Mouse (Mus musculus) small intestine, adult 2 months (tissue): Measurements from ENCODE around the gene Enoph1.

ENCODE experiments used
- CTCF ChIP-seq: fragments of 200-500 bp; IDR thresholded peaks from 2 replicates; pipeline ENCODE4 v1.5.1; 2012; ENCODE audit warnings: low read depth, mild to moderate bottlenecking, control low read depth, inconsistent platforms, low read length, moderate library complexity, mixed read lengths; ENCODE audit not compliant: insufficient replicate concordance, insufficient read length; ENCODE audit errors: extremely low read depth
- POLR2A ChIP-seq: fragments of 200-500 bp; IDR thresholded peaks from 2 replicates; pipeline ENCODE4 v1.6.1; 2012; ENCODE audit warnings: low read depth, mild to moderate bottlenecking, control low read depth, inconsistent platforms, low read length, moderate library complexity

DNA sequence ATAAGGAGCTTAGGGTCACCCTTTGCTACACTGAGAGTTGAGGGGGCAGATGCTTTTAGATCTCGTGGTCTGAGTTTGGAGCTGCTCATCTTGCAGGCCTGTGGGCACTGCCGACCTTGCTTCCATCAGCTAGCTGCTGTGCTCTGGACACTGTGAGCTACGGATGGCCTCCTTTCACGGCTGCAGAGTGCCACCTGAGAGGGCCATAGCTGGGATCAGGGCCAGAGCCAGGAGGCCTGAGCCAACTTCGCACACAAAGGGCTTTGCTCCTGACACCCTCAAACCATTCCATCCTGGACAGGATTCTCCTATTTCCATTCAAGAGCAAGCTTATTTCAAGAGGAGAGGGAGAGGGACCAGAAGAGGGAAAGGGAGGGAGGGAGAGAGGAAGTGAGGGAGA is 15.4 kb upstream of the Enoph1 start:
- TF ChIP-seq CTCF: no peak
- TF ChIP-seq POLR2A: no peak
